Mouse (Mus musculus): ENCODE data around the gene Btnl6. TPM values are rescaled to one million over a fixed set of nuclear protein-coding genes. Genes with fewer than 3 reads are reported as not detected.
"Not testable (repeated sequence)": the region's sequence is repeated elsewhere in the genome, so short reads cannot be mapped to it uniquely, and the experiment has no call there.

The Btnl6 gene
- not detected for total RNA-seq (2022)

GRCm38 (mm10) chr17:34517252-34517651 is at the start of gene Btnl6:
Gene Btnl6, minus strand, starts transcription at chr17:34517352.
- DNase-seq (ENCODE audit: low spot score in 2 of 2) = no peak

DNA sequence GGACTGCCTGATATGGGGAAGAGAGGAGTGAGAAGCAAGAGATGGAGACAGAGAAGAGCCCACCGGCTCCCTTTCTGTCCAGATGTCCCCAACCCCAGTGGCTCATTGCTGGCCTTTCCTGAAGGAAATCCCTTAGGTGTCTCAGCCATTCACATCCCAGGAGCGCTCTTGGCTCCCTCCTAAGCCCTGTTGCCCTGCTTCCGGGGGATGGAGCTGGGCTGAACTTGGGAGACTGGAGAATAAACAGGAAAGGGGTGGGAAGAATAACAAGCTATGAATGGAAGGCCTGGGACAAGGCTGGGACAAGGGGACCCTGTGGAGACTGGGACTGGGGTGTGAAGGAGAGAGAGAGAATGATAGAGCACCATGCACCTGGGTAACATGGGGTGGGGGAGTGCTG is 47.6 kb upstream of the Btnl6 start:
- no peak for DNase-seq (ENCODE audit: low spot score in 2 of 2)

GRCm38 (mm10) chr17:34564003-34564421 is 46.9 kb upstream of the Btnl6 start, which contains the start of gene Notch4:
Gene Notch4, plus strand, starts transcription at chr17:34564268.
- no peak for DNase-seq (ENCODE audit: low spot score in 2 of 2)

DNA sequence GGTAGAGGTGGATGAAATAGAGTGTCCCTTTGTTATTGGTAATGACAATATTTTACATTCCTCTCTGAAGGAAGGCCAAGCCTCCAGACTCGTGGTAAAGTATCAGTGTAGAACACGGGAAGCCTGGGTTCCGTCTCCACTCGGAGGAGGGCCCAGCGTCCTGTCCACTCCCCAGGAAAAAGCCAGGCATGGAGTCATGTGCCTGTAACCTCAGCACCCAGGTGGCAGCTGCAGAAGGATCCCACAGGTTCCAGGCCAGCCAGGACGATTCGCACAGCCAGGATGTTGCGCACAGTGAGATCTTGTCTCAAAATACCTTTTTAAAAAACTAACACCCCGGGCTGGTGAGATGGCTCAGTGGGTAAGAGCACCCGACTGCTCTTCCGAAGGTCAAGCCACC is 46.2 kb upstream of the Btnl6 start:
- DNase-seq (ENCODE audit: low spot score in 2 of 2) = no peak

DNA sequence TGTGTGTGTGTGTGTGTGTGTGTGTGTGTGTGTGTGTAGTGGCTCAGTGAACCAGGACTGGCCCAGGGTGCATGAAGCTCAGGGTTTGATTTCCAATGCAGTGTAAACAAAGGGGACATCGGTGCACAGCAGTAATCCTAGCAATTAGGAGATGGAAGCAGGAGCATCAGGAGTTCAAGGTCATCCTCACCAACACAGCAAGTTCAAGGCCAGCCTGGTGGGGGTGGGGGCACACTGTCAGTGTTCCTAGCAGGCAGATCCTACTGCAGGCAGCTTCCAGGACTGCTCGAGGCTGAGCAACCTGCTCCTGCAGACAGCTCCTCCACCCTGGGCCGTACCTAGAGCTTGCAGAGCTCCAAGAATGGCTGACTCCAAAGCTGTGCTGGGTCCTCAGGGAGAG is 45.4 kb upstream of the Btnl6 start:
- DNase-seq (ENCODE audit: low spot score in 2 of 2) = no peak

DNA sequence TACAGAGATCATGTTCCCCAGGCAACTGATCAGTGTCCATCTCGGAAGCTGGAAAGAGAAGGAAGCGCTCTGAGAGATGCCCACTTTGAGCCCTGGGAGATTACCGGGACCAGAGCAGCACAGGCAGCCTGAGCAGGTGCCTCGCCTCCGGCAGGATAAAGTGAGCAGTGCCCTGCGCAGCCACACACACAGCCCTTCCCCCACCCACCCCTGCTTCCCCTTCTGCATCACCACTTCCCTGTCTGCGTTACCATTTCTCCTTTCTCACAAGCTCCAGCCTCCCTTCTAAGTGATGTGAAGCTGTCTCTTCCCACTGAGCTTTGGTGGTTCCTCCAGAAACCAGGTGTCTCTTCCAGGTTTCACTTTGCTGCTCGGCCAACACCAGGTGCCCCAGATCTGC is 44.0 kb upstream of the Btnl6 start:
- no peak for DNase-seq (ENCODE audit: low spot score in 2 of 2)

GRCm38 (mm10) chr17:34560438-34560837 is 43.3 kb upstream of the Btnl6 start:
- DNase-seq (ENCODE audit: low spot score in 2 of 2) = no peak

DNA sequence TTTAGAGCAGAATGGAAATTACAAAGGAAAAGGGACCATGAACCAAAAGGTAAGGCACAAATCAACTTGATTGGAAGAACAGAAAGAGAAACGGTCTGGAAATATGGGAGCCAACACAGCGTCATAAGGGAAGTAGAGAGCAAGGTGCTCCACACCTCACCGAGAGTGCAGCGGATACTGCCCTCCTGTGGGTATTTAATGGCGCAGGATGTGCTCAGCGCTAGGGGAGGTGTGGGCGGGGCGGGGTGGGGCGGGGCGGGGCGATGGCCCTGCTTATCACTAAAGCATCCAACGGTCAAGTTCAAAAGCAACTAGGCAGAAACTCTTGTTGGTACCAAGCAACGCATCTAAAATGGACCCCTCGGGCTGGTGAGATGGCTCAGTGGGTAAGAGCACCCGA is 42.7 kb upstream of the Btnl6 start:
- no peak for DNase-seq (ENCODE audit: low spot score in 2 of 2)

GRCm38 (mm10) chr17:34559116-34559515 is 42.0 kb upstream of the Btnl6 start:
- no peak for DNase-seq (ENCODE audit: low spot score in 2 of 2)

- no peak for DNase-seq (ENCODE audit: low spot score in 2 of 2)
Measured at GRCm38 (mm10) chr17:34557411-34557810, 40.3 kb upstream of the Btnl6 start.

GRCm38 (mm10) chr17:34556406-34556805 is 39.3 kb upstream of the Btnl6 start:
- DNase-seq (ENCODE audit: low spot score in 2 of 2) = no peak

- peak in 1 of 2 experiments; percentile 65 for DNase-seq (ENCODE audit: low spot score in 2 of 2)
Measured at GRCm38 (mm10) chr17:34555483-34555882, 38.3 kb upstream of the Btnl6 start.

DNA sequence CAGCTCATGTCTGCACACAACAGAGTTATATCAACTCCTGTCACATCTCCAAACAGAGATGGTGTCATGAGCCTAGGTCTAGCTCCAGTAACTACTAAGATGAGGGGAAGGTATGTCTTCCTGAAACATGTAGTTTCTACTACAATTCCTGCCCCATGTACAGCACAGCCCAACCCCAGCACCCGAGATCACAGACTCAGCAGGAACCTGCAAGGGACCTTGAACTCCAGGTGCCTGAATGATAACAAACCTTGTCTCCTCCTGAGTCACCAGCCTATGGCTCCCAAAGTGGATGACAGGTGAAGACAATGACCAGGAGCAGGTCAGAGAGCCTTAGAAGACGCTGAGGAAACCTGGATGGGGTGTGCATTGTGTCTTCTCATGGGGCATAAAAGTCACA is 32.7 kb upstream of the Btnl6 start:
- DNase-seq (ENCODE audit: low spot score in 2 of 2) = no peak

DNA sequence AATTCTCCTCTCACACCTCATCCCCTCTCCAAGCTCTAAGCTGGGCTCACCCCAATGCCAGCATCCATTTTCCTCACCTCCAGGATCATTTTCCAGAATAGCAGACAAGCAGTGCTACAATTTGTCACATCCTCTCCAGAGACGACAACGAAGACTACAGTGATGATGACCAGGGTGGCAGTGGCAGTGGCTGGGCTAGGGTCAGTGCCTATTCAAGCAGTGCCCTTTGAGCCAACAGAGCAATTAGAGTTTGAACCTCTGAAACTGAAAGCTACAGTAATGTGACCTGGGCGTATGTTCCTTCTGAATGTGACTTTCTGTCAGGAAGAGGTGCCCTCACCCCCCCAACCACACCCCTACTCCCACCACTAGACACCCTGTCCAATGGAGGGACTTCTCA is 32.0 kb upstream of the Btnl6 start:
- DNase-seq (ENCODE audit: low spot score in 2 of 2) = no peak

- no peak for DNase-seq (ENCODE audit: low spot score in 2 of 2)
Measured at GRCm38 (mm10) chr17:34547601-34548000, 30.4 kb upstream of the Btnl6 start.

GRCm38 (mm10) chr17:34546797-34547196 is 29.6 kb upstream of the Btnl6 start:
- no peak for DNase-seq (ENCODE audit: low spot score in 2 of 2)

DNA sequence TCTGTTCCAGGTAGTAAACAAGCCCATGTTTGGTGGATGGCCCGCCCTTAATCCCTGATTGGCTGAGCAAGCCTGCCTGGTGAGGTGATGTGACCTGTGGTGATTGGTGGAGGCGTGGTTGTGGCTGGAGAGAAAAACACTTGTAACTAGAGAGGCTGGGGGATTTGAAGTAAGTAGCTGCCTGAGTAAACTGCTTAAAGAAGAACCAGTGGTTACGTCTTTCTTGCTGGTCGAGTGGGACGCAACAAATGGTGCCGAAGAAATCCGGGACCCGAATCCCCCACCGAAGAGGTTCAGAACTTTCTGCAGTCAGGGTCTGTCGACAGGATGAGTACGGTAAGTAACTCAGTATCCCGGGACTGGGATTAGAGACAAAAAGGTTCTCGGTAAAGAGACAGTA is 26.4 kb upstream of the Btnl6 start:
- DNase-seq (ENCODE audit: low spot score in 2 of 2) = not testable (repeated sequence)

DNA sequence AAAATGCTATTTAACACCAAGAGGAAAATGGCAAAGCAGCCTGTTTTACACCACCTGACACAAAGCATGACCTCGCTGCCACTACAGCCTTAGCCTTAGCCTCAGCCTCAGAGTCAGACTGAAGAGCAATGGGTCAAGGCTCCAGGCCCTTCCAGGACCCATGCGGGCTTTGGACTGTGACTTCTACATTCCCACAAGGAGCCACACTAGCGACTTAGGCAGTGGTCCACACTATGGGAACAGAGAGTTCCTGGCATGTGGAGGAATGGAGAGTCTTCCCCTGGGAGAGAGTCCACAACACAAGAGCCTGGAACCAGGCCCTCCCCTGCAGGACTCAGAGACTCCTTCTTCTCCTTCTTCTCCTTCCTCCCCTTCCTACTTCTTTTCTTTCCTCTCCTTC is 15.5 kb upstream of the Btnl6 start:
- no peak for DNase-seq (ENCODE audit: low spot score in 2 of 2)

DNA sequence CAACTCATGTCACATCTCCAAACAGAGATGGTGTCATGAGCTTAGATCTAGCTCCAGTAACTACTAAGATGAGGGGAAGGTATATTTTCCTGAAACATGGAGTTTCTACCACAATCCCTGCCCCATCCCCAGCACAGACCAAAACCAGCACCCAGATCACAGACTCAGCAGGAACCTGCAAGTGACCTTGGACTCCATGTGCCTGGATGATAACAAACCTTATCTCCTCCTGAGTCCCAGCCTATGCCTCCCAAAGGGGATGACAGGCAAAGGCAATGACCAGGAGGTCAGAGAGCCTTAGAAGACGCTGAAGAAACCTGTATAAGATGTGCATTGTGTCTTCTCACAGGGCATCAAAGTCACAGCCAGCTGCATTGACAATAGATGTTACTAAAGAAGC is 1.8 kb upstream of the Btnl6 start:
- no peak for DNase-seq (ENCODE audit: low spot score in 2 of 2)

- DNase-seq (ENCODE audit: low spot score in 2 of 2) = not testable (repeated sequence)
Measured at GRCm38 (mm10) chr17:34518571-34518970, 1.4 kb upstream of the Btnl6 start.

DNA sequence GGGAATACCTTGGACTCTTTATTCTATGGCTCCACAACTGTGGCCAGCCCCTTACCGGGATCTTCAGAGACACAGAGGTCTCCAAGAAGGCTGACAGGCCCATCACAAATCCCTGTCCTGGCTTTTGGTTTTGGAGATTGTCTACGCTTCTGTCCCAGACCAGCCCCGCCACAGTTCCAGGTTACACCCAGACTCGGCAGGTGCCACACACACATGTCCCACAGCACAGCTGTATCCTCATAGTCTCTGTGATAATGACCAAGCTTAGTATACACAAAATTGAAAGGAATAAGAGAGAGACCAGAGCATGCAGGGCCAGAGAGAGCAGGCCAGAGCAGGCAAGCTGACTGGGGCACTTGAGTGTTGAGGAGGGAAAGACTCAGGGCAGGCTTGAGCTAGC is 643 bp upstream of the Btnl6 start:
- DNase-seq (ENCODE audit: low spot score in 2 of 2) = no peak

GRCm38 (mm10) chr17:34516514-34516913 is 638 bp downstream of the Btnl6 start:
- DNase-seq (ENCODE audit: low spot score in 2 of 2) = no peak

DNA sequence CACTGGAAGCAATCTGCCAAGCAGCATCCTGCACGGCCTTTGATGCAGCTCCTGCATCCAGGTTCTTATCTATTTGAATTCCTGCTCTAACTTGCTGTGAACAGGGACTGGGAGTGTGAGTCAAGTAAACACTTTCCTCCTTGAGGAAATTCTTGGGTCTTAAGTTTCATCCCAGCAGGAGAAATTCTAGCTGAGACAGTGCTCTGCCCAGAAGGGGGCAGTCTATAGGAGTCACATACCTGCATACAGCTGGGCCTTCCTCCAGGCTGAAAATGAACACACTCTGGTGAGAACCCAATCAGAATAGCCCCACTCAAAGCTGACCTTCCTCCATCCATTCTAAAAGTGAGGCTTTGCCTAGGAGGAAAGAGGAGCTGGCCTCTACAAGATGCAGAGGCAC is 5.4 kb downstream of the Btnl6 start:
- DNase-seq (ENCODE audit: low spot score in 2 of 2) = not testable (repeated sequence)

- no peak for DNase-seq (ENCODE audit: low spot score in 2 of 2)
Measured at GRCm38 (mm10) chr17:34507591-34507990, 9.6 kb downstream of the Btnl6 start.
